Comparison of ENCODE assay signal across 9 mouse cellular contexts in genomic region chr3:37686751-37687150, GRCm38 (mm10). TPM values are rescaled to one million over a fixed set of nuclear protein-coding genes. Genes with fewer than 3 reads are reported as not detected.
DNase-seq lines count a peak whose midpoint lies in the region; ATAC-seq and TF ChIP-seq lines count a peak whose summit lies in the region.
"Had no signal": no experiment of that assay in that cellular context is flagged by ENCODE, and none has a peak within 500 bp of the region (broad histone marks: within the 10 kb centered on the region; RNA-seq: fewer than 3 reads in every experiment).

No protein-coding gene starts in this region.

- no peak for TF ChIP-seq EP300 in ES-Bruce4 (IDR thresholded peaks at IDR 0.05; ENCODE audit: insufficient read depth, low read depth, low read length)
- no peak for TF ChIP-seq EP300 in liver, postnatal 0 days (IDR thresholded peaks at IDR 0.05; ENCODE audit: low read depth)

- H3K36me3 ChIP-seq in heart, embryonic 14.5 days (ENCODE audit: control insufficient read depth, insufficient read depth, low read length) = no peaks in the 10 kb centered on the region
- H3K36me3 ChIP-seq in ES-Bruce4 (ENCODE audit: control insufficient read depth, insufficient read depth, low read length, poor library complexity, severe bottlenecking) = no peaks in the 10 kb centered on the region
- H3K36me3 ChIP-seq in forebrain, embryonic 15.5 days = no peaks in the 10 kb centered on the region
- no peaks in the 10 kb centered on the region for H3K36me3 ChIP-seq in liver, postnatal 0 days (replicated peaks; ENCODE audit: insufficient read depth, low read length)
- H3K36me3 ChIP-seq: G1E had no signal

- no peaks in the 10 kb centered on the region for H3K9me3 ChIP-seq in heart, embryonic 14.5 days (ENCODE audit: control insufficient read depth, low read length)
- 0 out of 2 replicates have a peak, but pooled peaks cover 2% of the 10 kb centered on the region for H3K9me3 ChIP-seq in ES-Bruce4 (replicated peaks; ENCODE audit: control insufficient read depth, insufficient read depth, low read length, poor library complexity, severe bottlenecking)
- H3K9me3 ChIP-seq in forebrain, embryonic 15.5 days = no peaks in the 10 kb centered on the region
- no peaks in the 10 kb centered on the region for H3K9me3 ChIP-seq in liver, postnatal 0 days (ENCODE audit: low read length)
- H3K9me3 ChIP-seq: G1E had no signal

- peaks cover 11% of the 10 kb centered on the region; the same call in 1 of the 2 replicates for H3K27me3 ChIP-seq in heart, embryonic 14.5 days (ENCODE audit: control insufficient read depth, insufficient read depth, low read length)
- H3K27me3 ChIP-seq in ES-Bruce4 (ENCODE audit: control insufficient read depth, insufficient read depth, low read length, poor library complexity, severe bottlenecking) = no peaks in the 10 kb centered on the region
- no peaks in the 10 kb centered on the region for H3K27me3 ChIP-seq in forebrain, embryonic 15.5 days
- no peaks in the 10 kb centered on the region for H3K27me3 ChIP-seq in liver, postnatal 0 days (ENCODE audit: insufficient read depth, low read length)

- peak overlapping the region in 1 of 2 experiments; percentile 44; a peak in 1 of 4 replicates for H3K27ac ChIP-seq in heart, embryonic 14.5 days (replicated peaks in 1 of 2; ENCODE audit: control insufficient read depth in 1 of 2, insufficient read depth in 1 of 2, low read depth in 2 of 2, low read length in 2 of 2)
- H3K27ac ChIP-seq in ES-Bruce4 (ENCODE audit: insufficient read depth, low read length) = no peak overlapping the region
- H3K27ac ChIP-seq in forebrain, embryonic 15.5 days (replicated peaks) = no peak overlapping the region
- H3K27ac ChIP-seq in liver, postnatal 0 days (ENCODE audit: low read depth) = 0 out of 2 replicates have a peak overlapping the region, but pooled peaks have one; percentile 22

- peak overlapping the region; percentile 77 for H3K4me2 ChIP-seq in heart, embryonic 14.5 days (ENCODE audit: low read length)
- H3K4me2 ChIP-seq in forebrain, embryonic 15.5 days (replicated peaks) = peak overlapping the region; percentile 47
- H3K4me2 ChIP-seq in liver, postnatal 0 days (ENCODE audit: low read depth, low read length) = peak overlapping the region; percentile 65

- TF ChIP-seq POLR2A in ES-Bruce4 (IDR thresholded peaks at IDR 0.05; ENCODE audit: insufficient read depth, low read length) = no peak

- H3K4me3 ChIP-seq in heart, embryonic 14.5 days (ENCODE audit: control insufficient read depth in 1 of 2, insufficient read depth in 1 of 2, low read depth in 1 of 2, low read length in 2 of 2) = peak overlapping the region; percentile 40 to 44
- peak overlapping the region; percentile 52 for H3K4me3 ChIP-seq in ES-Bruce4 (ENCODE audit: low read depth, low read length)
- H3K4me3 ChIP-seq in forebrain, embryonic 15.5 days = peak overlapping the region; percentile 28
- H3K4me3 ChIP-seq in liver, postnatal 0 days (ENCODE audit: low read depth, low read length) = peak overlapping the region; percentile 35

- H3K4me1 ChIP-seq in heart, embryonic 14.5 days (ENCODE audit: control insufficient read depth in 2 of 2, insufficient read depth in 2 of 2, low read length in 2 of 2) = peaks cover 7 to 12% of the 10 kb centered on the region in 2 experiments
- H3K4me1 ChIP-seq in ES-Bruce4 (ENCODE audit: control insufficient read depth, insufficient read depth, low read length) = peaks cover 2% of the 10 kb centered on the region
- no peaks in the 10 kb centered on the region for H3K4me1 ChIP-seq in forebrain, embryonic 15.5 days
- H3K4me1 ChIP-seq in liver, postnatal 0 days (ENCODE audit: insufficient read depth) = peaks cover 18% of the 10 kb centered on the region

- peak overlapping the region; percentile 56 for H3K9ac ChIP-seq in heart, embryonic 14.5 days (ENCODE audit: low read length)
- 0 out of 2 replicates have a peak overlapping the region, but pooled peaks have one; percentile 1 for H3K9ac ChIP-seq in ES-Bruce4 (ENCODE audit: low read depth, poor library complexity, severe bottlenecking)
- no peak overlapping the region; the same call in 1 of the 2 replicates for H3K9ac ChIP-seq in forebrain, embryonic 15.5 days (replicated peaks)
- H3K9ac ChIP-seq in liver, postnatal 0 days (replicated peaks) = 0 out of 2 replicates have a peak overlapping the region, but pooled peaks have one; percentile 30

- TF ChIP-seq CTCF in ES-Bruce4 (IDR thresholded peaks at IDR 0.05; ENCODE audit: low read depth, low read length) = no peak
- TF ChIP-seq CTCF in liver, postnatal 0 days (IDR thresholded peaks at IDR 0.05; ENCODE audit: low read depth) = no peak

- WGBS in heart, embryonic 14.5 days = 27% methylated on average over 6 of the region's 6 CpGs
- 32% methylated on average over 6 of the region's 6 CpGs for WGBS in forebrain, embryonic 15.5 days
- 16% methylated on average over 6 of the region's 6 CpGs for WGBS in liver, postnatal 0 days (ENCODE audit: insufficient replicate concordance)

- no peak for DNase-seq in heart, postnatal 36 days
- DNase-seq in liver, postnatal 0 days = no peak
- no peak for DNase-seq in left cerebral cortex, adult 11 months (ENCODE audit: low spot score)
- no peak for DNase-seq in cerebellum, postnatal 25 days
- DNase-seq in frontal cortex, postnatal 14 days (ENCODE audit: low spot score in 2 of 2) = no peak

- intact Hi-C loops in heart, postnatal 36 days (cut with DNase I) = no loop called here

- no peak for ATAC-seq in heart, embryonic 14.5 days (ENCODE audit: insufficient number of reproducible peaks, insufficient read depth, low FRiP score, low read depth)
- no peak for ATAC-seq in forebrain, embryonic 15.5 days (replicated peaks)
- ATAC-seq in liver, postnatal 0 days = peak; percentile 29; the same call in 1 of the 2 replicates

RNA-seq across cellular contexts. Expression of gene Gm5148, which starts 37.5 kb away (rescaled TPM):
- 2.7 and 3.7 TPM in 2 replicates for polyA plus RNA-seq in heart, embryonic 14.5 days (2014; fragmentation: Nextera tagmentation; extraction: Ambion mirVana)
- total RNA-seq in heart, postnatal 36 days (2021) = under 1 TPM in 1 of 2 experiments, not detected in 1; 0.16 TPM
- polyA plus RNA-seq in ES-Bruce4 (2011; ENCODE audit: insufficient read depth, insufficient read length, low read depth, missing spikeins) = 3.0 and 3.1 TPM in 2 replicates
- polyA plus RNA-seq in forebrain, embryonic 15.5 days (2015; fragmentation: Nextera tagmentation; extraction: Ambion mirVana) = 5.7 and 6.1 TPM in 2 replicates
- polyA plus RNA-seq in liver, postnatal 0 days (2015; fragmentation: Nextera tagmentation; extraction: Ambion mirVana) = 3.0 and 4.1 TPM in 2 replicates

RNA-seq across cellular contexts. Expression of gene Spry1, which starts 47.0 kb away (rescaled TPM):
- 7.8 and 8.2 TPM in 2 replicates for polyA plus RNA-seq in heart, embryonic 14.5 days (2014; fragmentation: Nextera tagmentation; extraction: Ambion mirVana)
- total RNA-seq in heart, postnatal 36 days (2021) = 10 to 100 TPM; 19.9 to 21.5 TPM
- polyA plus RNA-seq in ES-Bruce4 (2011; ENCODE audit: insufficient read depth, insufficient read length, low read depth, missing spikeins) = 30.1 and 30.5 TPM in 2 replicates
- polyA plus RNA-seq in forebrain, embryonic 15.5 days (2015; fragmentation: Nextera tagmentation; extraction: Ambion mirVana) = 4.3 and 5.6 TPM in 2 replicates
- polyA plus RNA-seq in liver, postnatal 0 days (2015; fragmentation: Nextera tagmentation; extraction: Ambion mirVana) = 3.7 and 4.8 TPM in 2 replicates
